Comparison of ENCODE assay signal across 7 mouse cellular contexts in genomic region chr17:84511682-84512515, GRCm38 (mm10). TPM values are rescaled to one million over a fixed set of nuclear protein-coding genes. Genes with fewer than 3 reads are reported as not detected.
DNase-seq lines count a peak whose midpoint lies in the region; ATAC-seq and TF ChIP-seq lines count a peak whose summit lies in the region.

TSS of gene Plekhh2 (plus strand) at chr17:84511895.

- intact Hi-C loops in left cerebral cortex, postnatal 4 days (cut with DNase I) = no loop called here

- peak; percentile 89 to 91 for DNase-seq in adrenal gland, postnatal 36 days
- DNase-seq in embryo, embryonic 9.5 days (ENCODE audit: extremely low spot score) = peak; percentile 86
- DNase-seq in heart, adult 11 months = peak; percentile 99
- peak; percentile 80 for DNase-seq in left cerebral cortex, postnatal 4 days
- peak; percentile 86 for DNase-seq in mesoderm, embryonic 11.5 days (ENCODE audit: low read depth, low spot score)
- DNase-seq in skeletal muscle tissue, adult 2 months (ENCODE audit: low read depth, low spot score) = peak; percentile 65

- H3K4me3 ChIP-seq in intestine, postnatal 0 days (ENCODE audit: low read depth, low read length) = peak within 1 kb of the TSS; percentile 70

- no peaks in the 10 kb centered on the region for H3K36me3 ChIP-seq in intestine, postnatal 0 days (ENCODE audit: control insufficient read depth, insufficient read depth)

- peak; percentile 55 for TF ChIP-seq CTCF in intestine, postnatal 0 days (IDR thresholded peaks at IDR 0.05; ENCODE audit: low read depth)

- no peaks in the 10 kb centered on the region for H3K27me3 ChIP-seq in intestine, postnatal 0 days (replicated peaks; ENCODE audit: control insufficient read depth, insufficient read depth, low read length)

- H3K27ac ChIP-seq in intestine, postnatal 0 days (ENCODE audit: low read depth, low read length) = peak within 1 kb of the TSS; percentile 50

- H3K4me1 ChIP-seq in intestine, postnatal 0 days (replicated peaks; ENCODE audit: control insufficient read depth, insufficient read depth, low read length) = no peaks in the 10 kb centered on the region

- peak within 1 kb of the TSS; percentile 98 for H3K4me2 ChIP-seq in intestine, postnatal 0 days (replicated peaks; ENCODE audit: low read depth)

- WGBS in intestine, postnatal 0 days = under 1% methylated on average over 68 of the region's 79 CpGs

- peak; percentile 68 for ATAC-seq in intestine, postnatal 0 days

- H3K9ac ChIP-seq in intestine, postnatal 0 days (ENCODE audit: low read depth, low read length) = peak within 1 kb of the TSS; percentile 73

- no peaks in the 10 kb centered on the region for H3K9me3 ChIP-seq in intestine, postnatal 0 days (ENCODE audit: control insufficient read depth)

RNA-seq across cellular contexts. Expression of gene Plekhh2, which starts in this region (rescaled TPM):
- total RNA-seq in adrenal gland, postnatal 36 days (2021) = 1 to 10 TPM; 4.6 to 5.2 TPM
- polyA plus RNA-seq in intestine, postnatal 0 days (2015; fragmentation: Nextera tagmentation; extraction: Ambion mirVana) = 2.4 and 2.8 TPM in 2 replicates
- 1 to 10 TPM; 3.9 to 4.7 TPM for total RNA-seq in left cerebral cortex, postnatal 4 days (2021)

Comparison
In these comparisons a context has a peak if more than half of its experiments do, and no peak if none do; other contexts are left out.
1. Peak in every context shown above with its lines: DNase-seq, ATAC-seq, H3K4me3 ChIP-seq and H3K27ac ChIP-seq.